Mouse (Mus musculus) urinary bladder, postnatal 25 days (tissue): ENCODE measurements around the gene Emilin3.

Experiments
- DNase-seq: peaks from one replicate; pipeline ENCODE4 v3.0.0; 2022; ENCODE audit warnings: low spot score

Gene Emilin3

GRCm38 (mm10) chr2:160872890-160873382, 39.2 kb downstream of the Emilin3 start, which contains the start of gene Zhx3:
TSS of gene Zhx3 (minus strand) at chr2:160872998.
- DNase-seq = peak; percentile 86

- DNase-seq = peak; percentile 69
Measured at GRCm38 (mm10) chr2:160872395-160872794, 39.7 kb downstream of the Emilin3 start.

- no peak for DNase-seq
Measured at GRCm38 (mm10) chr2:160871310-160871709, 40.8 kb downstream of the Emilin3 start.

GRCm38 (mm10) chr2:160869446-160869845, 42.7 kb downstream of the Emilin3 start:
- DNase-seq = no peak

- DNase-seq = no peak
Measured at GRCm38 (mm10) chr2:160865266-160865665, 46.9 kb downstream of the Emilin3 start.

GRCm38 (mm10) chr2:160864112-160864511, 48.0 kb downstream of the Emilin3 start:
- DNase-seq = no peak

GRCm38 (mm10) chr2:160860363-160860762, 51.8 kb downstream of the Emilin3 start:
- no peak for DNase-seq
